Mouse (Mus musculus): ENCODE measurements around the gene Egf.

The Egf gene

DNA sequence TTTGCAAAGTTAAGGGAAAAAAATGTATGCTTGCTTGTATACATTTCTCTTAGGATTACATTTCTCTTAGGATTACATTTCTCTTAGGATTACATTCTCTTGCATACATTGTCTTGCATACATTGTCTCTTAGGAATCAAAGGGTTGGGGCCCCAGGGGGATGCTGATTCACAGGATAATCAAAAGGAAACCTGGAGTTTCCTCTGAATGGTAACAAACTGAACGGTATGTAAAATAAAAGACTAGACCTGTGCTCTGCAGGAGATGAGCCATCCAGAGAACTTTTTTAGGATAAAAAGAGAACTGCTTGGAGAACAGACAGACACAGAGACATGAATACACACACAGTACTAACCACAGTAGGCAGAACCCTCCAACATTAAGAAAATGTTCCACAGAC lies 104.2 kb downstream of the Egf start:
- no peak for DNase-seq (ENCODE audit: low read depth)

DNA sequence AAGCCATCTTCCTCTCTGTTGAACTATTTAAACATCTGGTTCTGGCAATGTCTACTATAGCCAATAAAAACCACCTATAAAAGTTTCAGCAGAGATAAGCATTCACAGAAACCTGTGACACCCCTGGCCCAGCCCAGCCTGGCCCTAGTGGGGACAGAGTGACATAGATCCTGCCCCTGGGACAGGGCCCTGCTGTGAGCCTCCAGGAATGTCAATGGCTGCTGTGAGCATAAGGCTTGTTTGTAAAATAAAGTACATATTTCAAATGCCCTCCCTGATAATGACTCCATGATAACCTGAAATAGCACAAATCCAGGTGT lies 104.9 kb downstream of the Egf start:
- no peak for DNase-seq (ENCODE audit: low read depth)

DNA sequence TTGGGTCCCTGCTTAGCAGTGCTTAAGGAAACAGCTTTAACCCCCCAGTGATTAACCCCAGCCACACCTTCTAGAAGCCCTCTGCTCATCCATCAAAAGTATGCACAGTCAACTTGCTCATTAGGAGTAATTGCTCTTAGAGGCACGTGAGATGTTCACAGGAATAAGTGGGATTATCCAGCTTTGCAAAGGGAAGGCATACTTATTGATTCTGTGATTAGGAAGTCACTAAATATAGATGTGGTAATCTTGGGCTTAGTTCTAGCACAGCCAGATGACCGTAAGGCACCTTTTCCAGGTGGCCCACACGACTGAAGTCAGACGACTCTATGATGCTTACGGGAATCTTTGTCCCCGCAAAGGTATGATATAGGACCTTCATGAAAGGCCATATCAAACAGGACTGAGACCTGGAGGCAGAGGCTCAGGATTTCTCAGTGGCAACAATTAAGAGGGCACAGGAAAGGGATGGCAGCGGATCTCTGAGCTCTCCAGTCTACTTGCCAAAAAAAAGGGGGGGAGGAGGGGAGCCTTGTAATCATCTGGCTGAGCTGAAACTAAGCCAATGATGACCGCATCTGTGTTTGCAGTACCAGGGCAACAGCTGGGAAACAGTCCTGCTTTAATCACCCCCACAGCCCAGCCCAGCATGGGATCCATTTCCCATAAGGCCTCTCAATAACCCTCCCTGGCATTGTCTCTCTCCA lies 105.4 kb downstream of the Egf start:
- no peak for DNase-seq (ENCODE audit: low read depth)

DNA sequence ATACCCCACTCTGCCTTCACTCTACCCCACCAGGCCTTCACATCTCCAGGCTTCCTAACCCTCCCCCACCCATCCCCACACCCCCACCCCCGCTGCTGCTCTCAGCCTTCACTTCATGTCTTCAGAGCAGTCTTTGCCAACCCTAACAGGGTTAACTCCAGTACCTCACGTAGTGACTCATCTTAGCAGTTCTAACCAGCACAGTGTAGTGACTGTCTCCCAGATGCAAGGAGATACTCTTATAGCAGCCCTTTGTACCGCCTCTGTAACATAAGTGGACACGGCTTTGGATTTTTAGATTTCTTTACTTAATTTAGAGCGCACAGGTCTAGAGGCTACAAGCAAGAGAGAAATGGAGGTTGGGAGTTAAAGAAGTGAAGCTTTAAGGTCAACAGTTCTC lies 106.5 kb downstream of the Egf start:
- no peak for DNase-seq (ENCODE audit: low read depth)

DNA sequence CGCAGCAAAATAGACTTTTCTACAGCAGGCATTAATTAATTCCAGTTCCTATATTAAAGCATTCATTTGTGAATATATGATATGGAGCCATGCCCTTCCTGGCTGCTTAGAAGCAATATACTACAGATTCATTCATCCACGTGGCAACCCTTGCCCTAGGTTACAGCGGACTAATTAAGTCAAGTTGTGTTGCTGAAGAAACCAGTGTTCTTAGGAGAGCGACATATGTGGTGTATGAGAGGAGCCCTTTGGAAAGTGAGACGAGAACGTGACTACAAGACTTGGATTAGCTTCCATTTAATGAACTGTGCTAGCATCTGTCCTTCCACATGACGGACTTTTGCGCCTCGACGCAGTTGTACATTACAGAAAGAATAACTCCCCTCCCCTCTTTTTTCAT lies 107.8 kb downstream of the Egf start:
- no peak for DNase-seq (ENCODE audit: low read depth)

DNA sequence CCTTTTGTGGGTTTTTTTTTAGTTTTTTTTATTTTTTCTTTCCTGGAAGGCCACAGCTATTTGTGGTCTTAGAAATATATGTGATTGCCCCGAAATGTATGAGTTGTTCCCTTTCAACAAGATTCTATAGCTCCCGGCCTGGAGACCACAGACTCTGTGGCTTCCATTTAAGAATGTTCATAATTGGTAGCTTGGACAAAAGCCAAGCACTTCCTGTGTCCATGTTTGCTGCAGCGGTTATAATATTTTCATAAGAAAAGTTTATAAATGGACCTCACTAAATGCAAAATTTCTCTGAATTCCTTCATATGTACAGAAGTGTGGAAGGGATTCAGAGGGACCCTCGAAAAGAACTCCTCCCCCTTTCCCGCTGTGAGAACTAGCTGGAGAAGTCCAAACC lies 108.3 kb downstream of the Egf start:
- no peak for DNase-seq (ENCODE audit: low read depth)

DNA sequence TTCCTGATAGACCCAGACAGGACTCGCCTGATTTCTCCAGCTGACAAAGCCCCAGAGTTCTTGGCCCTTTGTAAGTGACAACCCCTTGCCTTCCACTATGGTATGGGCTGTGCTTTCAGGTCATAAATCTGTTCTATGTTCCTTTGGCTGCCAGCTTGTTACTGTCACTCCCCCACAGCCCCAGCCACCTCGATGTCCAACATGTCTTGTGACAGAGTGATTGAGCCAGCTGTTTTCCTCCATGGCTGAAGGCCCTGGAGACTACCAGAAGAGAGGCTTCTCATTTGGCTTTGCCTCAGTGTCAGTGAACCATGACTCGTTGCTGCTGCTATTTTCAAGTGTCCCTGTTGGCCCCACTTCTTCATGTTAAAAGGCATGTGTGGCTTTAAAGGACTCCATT lies 109.7 kb downstream of the Egf start:
- no peak for DNase-seq (ENCODE audit: low read depth)

DNA sequence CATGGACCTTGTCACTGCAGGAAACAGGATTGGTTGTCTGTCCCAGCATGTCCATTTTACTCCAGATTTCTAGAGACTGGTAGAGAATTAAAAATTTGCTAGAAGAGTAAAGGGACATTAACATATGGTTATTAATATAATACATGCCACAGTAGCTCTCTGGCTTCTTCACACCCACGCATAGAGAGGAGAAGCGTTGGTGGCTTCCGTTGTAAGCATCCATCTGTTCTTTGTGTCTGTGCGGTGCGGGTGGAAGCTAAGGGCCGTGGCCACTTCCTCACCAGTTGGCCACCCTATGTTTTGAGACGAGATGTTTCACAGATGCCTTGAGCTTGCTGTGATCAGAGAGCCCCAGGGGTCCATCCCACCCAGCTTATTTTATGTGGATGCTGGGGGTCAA lies 113.5 kb downstream of the Egf start:
- DNase-seq (ENCODE audit: low read depth), result no peak

DNA sequence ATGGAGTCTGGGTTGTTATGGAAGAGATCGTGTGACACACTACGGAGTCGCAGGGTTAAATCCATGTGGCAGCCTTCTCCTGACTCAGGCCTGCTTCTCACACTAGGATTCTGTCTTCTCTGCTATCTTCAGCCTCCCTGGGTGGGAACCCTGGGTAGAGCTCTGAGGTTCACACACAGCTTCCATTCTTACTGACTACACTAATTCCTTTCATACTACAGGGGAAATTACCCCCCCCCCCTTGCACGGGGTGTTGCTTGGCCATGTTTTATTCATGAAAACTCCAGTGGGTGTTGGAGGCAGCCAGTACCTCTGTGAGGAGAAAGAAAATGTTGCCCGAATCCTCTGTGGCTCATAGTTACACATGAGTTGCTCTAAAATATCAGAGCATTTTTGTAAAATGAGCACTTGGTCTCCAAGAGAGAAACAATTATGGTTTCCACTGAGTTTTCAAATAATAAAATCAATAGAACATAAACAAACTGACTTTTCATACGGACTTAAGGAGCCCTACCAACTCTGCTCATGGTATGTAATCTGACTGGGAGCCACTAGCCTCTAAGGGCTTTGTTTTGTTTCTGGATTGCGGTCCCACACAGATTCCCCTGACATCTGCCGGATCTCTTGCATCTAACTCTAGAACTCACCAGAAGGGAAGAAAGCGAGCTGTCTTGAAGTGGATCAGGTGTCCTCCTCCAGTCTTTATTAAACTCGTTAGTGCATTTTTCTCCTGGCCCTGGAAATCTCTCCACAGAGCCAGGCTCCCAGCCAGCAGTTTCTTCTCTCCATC lies 114.7 kb downstream of the Egf start:
- no peak for DNase-seq (ENCODE audit: low read depth)

DNA sequence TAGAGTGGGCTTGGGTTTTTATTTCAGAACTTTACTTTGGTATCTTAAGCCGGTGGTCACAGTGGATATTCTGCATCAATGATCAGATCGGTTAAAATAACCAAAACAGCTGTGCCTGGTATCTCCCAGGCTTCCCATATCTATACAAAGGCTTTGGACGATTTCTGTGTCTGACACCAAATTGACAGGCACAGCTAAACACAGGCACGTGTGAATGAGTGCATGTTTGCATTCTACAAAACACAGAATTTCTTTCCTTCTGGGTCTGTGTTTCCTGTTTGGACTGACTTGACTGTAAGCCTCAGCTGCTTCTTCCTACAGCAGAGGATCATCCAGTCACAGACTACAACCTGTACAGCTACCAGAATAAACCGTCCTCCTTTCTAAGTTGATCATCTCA lies 115.4 kb downstream of the Egf start:
- no peak for DNase-seq (ENCODE audit: low read depth)

DNA sequence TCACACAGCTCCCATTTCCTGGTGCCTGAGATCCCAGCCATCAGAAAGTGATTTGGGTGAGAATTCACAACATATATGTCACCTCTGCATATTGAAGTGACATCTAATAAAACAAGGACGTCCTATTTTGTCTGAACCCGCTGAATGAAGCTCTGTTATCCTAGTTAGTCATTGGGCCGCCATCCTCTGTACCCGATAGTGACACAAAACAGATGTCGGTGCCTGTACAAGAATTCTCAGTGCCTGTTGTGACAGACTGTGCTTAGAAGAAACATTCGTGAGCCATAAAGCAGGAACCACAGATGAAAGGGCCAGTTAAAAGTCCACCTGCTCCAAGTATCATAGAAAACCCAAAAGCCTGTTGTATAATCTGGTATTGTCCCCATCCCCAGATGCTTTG lies 117.7 kb downstream of the Egf start:
- no peak for DNase-seq (ENCODE audit: low read depth)

DNA sequence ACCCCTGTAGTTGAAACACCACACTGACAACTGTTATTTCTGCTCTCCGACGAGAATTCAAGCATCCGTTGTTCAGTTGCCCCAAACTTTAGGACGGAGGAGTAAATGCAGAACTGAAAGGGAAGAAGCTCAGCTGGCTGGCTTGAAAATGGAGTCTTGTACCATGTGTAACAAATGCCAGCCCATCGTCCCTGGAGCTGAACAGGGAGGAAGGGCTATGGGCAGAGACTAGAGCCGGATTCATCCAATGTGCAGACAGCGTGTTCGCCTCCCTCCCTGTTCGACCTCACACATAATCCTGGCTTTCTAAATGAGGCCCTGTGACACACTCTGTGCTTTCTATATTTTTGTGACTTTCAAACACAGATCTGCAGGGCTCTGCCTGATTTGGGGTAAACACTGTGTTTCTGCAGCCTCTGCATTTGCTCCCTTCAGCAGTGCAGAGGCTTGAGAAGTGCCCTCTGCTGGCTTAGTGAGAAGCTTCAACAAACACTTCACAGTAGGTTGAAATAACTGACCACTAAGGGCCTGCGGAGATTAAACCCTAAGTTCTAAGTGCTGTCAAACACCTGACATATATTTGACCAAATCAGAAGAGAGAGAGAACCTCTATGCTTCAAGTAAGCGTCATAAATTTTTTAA lies 120.7 kb downstream of the Egf start:
- DNase-seq (ENCODE audit: low read depth), result no peak

DNA sequence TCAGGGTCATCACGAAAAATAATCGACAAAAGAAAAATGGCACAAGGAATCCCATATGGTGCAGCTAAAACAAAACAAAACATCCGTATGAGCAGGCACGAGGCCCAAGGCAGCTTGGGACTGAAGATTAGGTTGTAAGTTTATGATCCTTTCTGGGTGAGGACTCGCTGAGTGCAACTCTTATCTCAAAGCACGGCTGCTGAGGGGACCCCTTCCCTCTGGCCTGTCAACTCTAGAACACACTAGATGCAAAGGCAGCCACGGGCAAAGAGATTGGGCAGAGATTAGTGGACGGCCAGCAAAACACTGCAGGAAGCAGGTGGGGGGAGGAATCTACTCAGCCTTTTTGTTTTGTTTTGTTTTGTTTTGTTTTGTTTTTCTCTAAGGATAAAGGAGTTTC lies 121.6 kb downstream of the Egf start:
- DNase-seq (ENCODE audit: low read depth), result no peak

DNA sequence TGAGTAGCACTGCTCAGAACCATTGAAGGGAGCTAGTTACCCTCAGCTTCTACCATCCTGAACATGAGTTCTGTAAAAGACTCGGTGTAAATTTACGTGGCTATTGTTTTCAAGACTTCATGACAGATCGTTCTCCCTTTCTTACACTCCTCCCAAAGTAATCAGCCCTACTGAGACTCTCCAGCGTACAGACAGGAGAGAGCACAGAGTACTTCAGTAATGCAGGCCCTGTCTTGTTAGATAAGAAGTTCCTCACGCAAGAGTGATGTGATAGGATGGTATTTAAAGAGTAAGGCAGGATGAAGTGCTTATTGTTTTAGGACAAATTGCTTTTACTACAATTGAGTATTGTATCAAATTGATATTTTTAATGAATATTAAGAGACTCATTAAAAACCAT lies 123.3 kb downstream of the Egf start:
- DNase-seq (ENCODE audit: low read depth), result no peak

DNA sequence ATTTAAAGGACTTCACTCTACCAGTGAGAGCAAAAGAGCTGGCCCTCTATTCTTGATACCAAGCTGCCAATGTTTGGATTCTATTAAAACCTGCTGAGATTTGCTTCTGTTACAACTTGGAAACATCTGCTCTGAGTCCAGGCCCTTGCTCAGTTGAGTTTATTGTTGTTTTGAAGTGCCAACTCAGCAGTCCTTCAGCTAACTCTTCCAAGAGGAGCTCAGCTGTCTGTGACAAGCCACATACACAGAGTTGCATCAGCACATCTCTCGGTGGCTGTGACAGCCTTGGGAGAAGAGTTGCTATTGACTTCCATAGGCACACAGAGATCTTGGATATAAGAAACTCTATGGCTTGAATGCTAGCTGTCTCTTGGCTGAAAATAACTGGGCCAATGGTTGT lies 124.1 kb downstream of the Egf start:
- no peak for DNase-seq (ENCODE audit: low read depth)

All from induced T-regulatory cell, adult 2 months (primary cell).